Mouse (Mus musculus): Measurements from ENCODE around the gene AF067061. TPM values are rescaled to one million over a fixed set of nuclear protein-coding genes. Genes with fewer than 3 reads are reported as not detected.
"Not testable (repeated sequence)": the region's sequence is repeated elsewhere in the genome, so short reads cannot be mapped to it uniquely, and the experiment has no call there.

Gene AF067061
- polyA plus RNA-seq (2015; fragmentation: Nextera tagmentation; extraction: Ambion mirVana): not detected in 2 replicates

DNA sequence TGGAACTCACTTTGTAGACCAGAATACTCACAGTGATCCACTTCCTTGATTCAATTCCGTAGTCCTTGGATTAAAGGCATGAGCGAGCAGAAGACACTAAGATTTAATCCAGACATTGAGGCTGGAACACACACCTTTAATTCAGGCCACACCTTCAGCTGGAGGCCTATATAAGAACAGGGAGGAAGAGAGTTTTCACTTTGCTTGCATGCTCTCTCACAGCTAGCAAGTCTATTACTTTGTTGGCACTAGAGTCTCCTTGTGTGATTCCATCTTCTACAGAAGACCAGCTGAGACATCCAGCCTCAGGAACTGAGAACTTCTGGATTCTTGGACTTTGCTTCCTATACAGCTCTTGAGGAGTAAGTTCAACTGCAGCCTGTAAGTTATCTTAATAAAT is at the start of gene AF067061:
TSS of gene AF067061 (plus strand) at position 245 of the 400 bp plus-strand sequence.
- not testable (repeated sequence) for H3K36me3 ChIP-seq; H3K4me1 ChIP-seq (replicated peaks); H3K4me3 ChIP-seq; H3K4me2 ChIP-seq; H3K27me3 ChIP-seq; ATAC-seq (ENCODE audit: low FRiP score); H3K9me3 ChIP-seq; H3K27ac ChIP-seq; H3K9ac ChIP-seq
- WGBS: 92% methylated on average over 2 of the region's 2 CpGs

DNA sequence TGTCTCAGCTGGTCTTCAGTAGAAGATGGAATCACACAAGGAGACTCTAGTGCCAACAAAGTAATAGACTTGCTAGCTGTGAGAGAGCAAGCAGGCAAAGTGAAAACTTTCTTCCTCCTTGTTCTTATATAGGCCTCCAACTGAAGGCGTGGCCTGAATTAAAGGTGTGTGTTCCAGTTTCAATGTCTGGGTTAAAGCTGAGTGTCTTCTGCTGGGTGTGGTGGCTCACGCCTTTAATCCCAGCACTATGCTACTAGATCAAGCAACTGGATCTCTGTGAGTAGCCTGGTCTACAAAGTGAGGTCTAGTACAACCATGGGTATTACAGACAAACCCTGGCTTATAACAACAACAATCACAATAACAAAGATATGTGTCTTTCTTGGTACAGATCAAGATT is 47.1 kb upstream of the AF067061 start, which contains the start of gene Gm21762:
TSS of gene Gm21762 (minus strand) at position 101 of the 400 bp plus-strand sequence.
- H3K4me3 ChIP-seq; H3K4me2 ChIP-seq; H3K36me3 ChIP-seq; H3K4me1 ChIP-seq (replicated peaks); ATAC-seq (ENCODE audit: low FRiP score); H3K9ac ChIP-seq; H3K27ac ChIP-seq; H3K27me3 ChIP-seq; H3K9me3 ChIP-seq: not testable (repeated sequence)
- WGBS: no CpG with 5 or more reads among the region's 2 CpGs

DNA sequence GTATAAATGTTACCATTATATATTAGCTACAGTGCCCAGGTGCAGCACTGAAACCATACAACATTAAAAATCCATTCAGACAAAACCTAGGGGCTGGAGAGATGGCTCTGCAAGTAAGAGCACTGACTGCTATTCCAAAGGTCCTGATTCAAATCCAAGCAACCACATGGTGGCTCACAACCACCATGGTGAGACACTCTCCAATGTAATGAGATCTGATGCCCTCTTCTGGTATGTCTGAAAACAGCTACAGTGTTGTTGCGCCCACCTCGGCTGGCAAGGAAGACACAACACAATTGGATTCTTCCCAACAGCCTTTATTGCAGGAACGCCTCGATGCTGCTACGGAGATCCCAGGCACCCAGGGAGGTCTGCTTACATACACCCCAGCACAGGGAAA is 42.0 kb upstream of the AF067061 start:
- not testable (repeated sequence) for H3K9me3 ChIP-seq; H3K27me3 ChIP-seq; H3K9ac ChIP-seq; H3K4me1 ChIP-seq (replicated peaks); H3K4me3 ChIP-seq; H3K36me3 ChIP-seq; H3K4me2 ChIP-seq; H3K27ac ChIP-seq; ATAC-seq (ENCODE audit: low FRiP score)
- WGBS: 84% methylated on average over 5 of the region's 5 CpGs

DNA sequence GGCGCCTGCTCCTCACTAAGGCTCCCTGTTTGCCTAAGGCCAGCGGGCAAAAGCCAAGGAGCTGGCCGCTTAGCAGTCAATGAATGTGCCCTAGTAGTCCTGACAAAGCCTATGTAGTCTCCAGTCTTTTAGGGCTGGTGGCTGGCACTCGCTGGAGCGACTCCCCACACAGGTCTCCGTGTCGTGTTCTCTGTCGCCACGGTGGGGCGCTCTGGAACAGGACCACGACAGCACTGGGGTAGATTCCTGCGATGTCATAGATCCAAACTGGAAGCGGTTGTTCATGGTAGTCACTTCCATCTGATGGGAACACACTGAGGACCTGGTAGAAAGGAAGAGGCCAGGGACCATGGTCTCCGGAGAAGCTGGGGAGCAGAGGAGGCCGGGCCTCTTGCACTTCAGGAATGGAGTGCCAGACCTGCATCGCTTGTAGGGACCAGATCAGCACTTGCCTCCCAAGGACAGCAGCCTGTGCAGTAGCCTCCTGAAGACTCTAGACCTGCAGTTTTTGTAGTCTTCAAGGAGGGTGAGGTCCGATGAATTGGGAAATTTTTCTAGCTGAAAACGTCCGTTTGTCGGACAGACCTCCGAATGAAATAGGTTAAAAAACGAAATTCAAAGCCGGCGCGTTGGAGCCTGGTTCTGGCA is 39.8 kb upstream of the AF067061 start:
- H3K4me3 ChIP-seq; H3K9ac ChIP-seq; H3K9me3 ChIP-seq; H3K36me3 ChIP-seq; H3K27me3 ChIP-seq; H3K4me2 ChIP-seq; H3K27ac ChIP-seq; ATAC-seq (ENCODE audit: low FRiP score); H3K4me1 ChIP-seq (replicated peaks): not testable (repeated sequence)
- 95% methylated on average over 16 of the region's 25 CpGs for WGBS

DNA sequence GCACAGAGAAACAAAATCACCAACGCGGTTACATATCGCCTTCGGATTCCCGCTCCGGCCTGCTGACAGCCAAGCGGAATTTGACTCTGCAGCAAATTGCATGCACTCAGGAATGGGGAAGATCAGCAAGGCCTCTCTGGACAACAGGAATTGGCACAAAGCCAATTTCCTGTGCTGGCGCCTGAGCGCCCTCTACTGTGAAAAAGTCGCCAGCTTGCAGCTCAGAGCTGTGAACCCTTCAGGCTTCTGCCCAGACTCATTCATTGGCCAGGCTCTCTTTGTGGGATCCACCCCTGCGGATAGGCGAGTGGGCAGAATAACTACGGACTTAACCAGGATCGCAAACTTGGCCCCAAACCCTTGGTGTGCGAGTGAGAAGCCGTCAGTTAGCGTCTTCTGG is 31.1 kb upstream of the AF067061 start:
- H3K27ac ChIP-seq; H3K4me3 ChIP-seq; ATAC-seq (ENCODE audit: low FRiP score); H3K4me1 ChIP-seq (replicated peaks); H3K27me3 ChIP-seq; H3K36me3 ChIP-seq; H3K9me3 ChIP-seq; H3K9ac ChIP-seq; H3K4me2 ChIP-seq: not testable (repeated sequence)
- 97% methylated on average over 17 of the region's 17 CpGs for WGBS

DNA sequence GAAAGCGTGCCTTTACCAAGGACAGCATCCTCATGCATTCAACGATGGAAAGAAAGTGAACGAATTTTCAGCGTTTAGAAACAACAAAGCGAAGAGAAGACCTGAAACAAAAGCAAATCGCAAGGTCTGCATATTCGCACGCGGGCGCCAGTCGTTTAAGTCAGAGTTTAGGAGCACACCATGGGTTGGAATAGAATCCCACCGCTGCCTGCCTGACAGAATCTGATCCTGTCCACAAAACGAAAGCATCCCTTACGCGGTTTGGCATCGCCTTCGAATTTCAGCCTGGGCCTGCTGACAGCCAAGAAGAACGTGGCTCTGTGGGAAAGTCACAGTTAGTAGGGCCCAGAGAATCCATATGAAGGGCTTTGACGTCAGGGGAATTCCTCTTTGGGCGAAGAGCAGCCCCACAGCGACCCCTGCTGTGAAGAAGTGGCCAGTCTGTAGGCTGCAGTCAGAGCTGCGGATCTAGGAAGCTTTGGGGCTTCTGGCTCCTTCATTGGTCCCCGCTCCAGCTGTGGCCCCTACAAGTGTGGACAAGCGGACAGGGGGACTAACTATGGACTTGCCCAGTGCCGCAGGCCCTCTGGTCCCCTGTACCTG is 30.4 kb upstream of the AF067061 start:
- H3K36me3 ChIP-seq; H3K27ac ChIP-seq; H3K4me3 ChIP-seq; H3K9ac ChIP-seq; H3K4me2 ChIP-seq; H3K4me1 ChIP-seq (replicated peaks); H3K9me3 ChIP-seq; H3K27me3 ChIP-seq: not testable (repeated sequence)
- ATAC-seq (ENCODE audit: low FRiP score): 0 out of 2 replicates have a peak, but pooled peaks have one; percentile 46
- 73% methylated on average over 14 of the region's 25 CpGs for WGBS

DNA sequence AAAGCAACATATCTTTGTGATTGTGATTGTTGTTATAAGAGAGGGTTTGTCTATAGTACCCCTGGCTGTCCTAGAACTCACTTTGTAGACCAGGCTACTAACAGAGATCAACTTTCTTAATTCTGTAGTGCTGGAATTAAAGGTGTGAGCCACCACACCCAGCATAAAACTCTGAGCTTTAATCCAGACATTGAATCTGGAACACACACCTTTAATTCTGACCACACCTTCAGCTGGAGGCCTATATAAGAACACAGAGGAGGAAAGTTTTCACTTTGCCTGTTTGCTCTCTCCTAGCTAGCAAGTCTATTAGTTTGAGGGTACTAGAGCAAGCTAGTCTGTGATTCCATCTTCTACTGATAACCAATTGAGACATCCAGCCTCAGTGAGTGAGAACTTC is 24.1 kb upstream of the AF067061 start, which contains the start of gene Gm21731:
TSS of gene Gm21731 (plus strand) at position 301 of the 400 bp plus-strand sequence.
- H3K4me1 ChIP-seq (replicated peaks); ATAC-seq (ENCODE audit: low FRiP score); H3K9me3 ChIP-seq; H3K4me2 ChIP-seq; H3K27ac ChIP-seq; H3K36me3 ChIP-seq; H3K4me3 ChIP-seq; H3K9ac ChIP-seq; H3K27me3 ChIP-seq: not testable (repeated sequence)

DNA sequence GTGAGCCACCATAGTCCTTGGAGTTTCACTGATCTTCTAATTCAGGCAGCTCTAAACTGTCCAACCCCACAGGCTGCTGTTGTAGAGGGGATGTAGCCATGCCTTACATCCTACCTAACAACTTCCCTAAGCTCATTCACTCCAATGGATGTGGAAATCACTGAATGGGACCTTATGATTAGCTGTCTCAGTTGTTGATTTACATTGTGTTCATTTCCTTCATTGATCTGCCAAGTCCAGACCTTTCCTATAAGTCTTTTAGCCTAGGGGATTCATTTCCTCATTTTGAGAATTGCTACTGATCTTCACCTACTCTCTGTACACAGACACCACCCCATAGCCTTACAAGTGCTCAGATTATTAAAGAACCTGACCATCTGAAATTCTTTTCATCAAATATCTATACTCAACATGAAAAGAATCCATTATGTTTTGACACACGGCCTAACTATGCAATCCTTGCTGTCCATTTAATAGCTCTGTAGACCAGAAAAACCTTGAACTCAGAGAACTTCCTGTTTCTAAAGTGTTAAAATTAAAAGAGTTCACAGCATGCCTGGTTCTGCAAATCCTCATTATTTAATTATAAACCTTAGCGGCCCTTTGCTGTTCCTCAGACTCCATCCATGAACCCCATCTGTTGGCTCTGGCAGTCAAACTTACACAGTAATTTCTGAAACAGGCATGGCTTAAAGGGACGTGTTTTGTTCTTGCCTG is 11.5 kb upstream of the AF067061 start:
- H3K9ac ChIP-seq; ATAC-seq (ENCODE audit: low FRiP score); H3K4me2 ChIP-seq; H3K4me1 ChIP-seq (replicated peaks); H3K27ac ChIP-seq; H3K4me3 ChIP-seq; H3K9me3 ChIP-seq; H3K36me3 ChIP-seq; H3K27me3 ChIP-seq: not testable (repeated sequence)
- 85% methylated on average over 2 of the region's 3 CpGs for WGBS

DNA sequence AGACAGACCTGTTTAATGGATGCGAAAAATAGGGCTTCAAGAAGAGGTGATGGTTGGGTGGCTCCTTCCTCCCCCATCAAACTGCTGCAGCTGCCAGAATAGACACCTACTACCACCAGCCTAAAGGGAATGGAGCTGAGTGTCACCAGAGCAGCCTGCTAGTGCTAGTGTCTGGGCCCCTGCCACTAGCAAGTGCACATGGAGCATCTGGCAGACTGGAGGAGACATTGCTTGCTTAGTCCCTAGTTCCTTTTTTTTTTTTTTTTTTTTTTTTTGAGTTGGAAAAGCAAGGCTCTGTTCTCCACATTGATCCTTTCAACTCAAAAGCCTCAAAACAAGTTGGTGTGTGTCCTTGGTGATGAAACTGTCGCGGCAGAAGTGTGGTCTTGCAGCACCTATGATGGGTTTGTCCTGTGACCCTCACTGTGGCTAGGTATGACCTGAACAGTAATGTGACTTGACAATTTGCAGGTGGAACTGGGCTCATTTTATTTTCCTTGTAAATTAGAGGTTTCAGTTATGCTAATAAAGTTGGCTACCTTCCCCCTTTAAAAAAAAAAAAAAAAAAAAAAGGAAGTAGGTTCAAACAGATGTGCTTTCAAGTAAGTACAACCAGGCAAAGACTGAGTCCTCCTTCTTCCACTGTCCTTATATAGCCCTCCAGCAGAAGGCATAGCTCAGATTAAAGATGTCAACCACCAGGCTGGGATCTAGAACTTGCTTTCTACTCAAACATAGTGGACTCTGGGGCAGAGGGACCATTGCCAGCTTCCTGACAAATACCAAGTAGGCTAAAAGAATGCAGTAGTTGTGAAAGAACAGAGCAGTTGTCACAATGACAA is 3.9 kb upstream of the AF067061 start:
- H3K9me3 ChIP-seq; H3K27me3 ChIP-seq; H3K9ac ChIP-seq; ATAC-seq (ENCODE audit: low FRiP score); H3K4me2 ChIP-seq; H3K27ac ChIP-seq; H3K4me1 ChIP-seq (replicated peaks); H3K4me3 ChIP-seq; H3K36me3 ChIP-seq: not testable (repeated sequence)
- 92% methylated on average over 3 of the region's 3 CpGs for WGBS

DNA sequence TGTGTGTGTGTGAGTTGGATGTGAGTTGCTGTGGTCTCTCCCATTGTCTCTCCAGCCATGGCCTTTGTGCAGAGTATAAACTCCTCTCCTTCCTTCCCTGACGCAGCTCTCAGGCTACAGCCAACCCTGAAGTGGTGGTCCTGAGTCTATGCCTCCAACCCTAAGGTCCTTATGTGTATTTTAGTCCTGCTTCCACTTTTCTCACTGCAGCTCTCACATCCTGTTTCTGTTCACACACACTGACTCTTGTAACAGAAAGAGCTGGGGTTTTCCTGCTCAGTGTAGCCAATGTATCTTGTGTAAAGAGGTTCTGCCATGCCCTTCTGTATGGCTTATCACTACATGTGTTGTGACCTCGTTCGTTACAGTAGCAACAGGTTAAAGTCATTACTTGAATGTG is 3.2 kb upstream of the AF067061 start:
- H3K9me3 ChIP-seq; H3K27me3 ChIP-seq; ATAC-seq (ENCODE audit: low FRiP score); H3K27ac ChIP-seq; H3K36me3 ChIP-seq; H3K4me2 ChIP-seq; H3K4me1 ChIP-seq (replicated peaks); H3K4me3 ChIP-seq; H3K9ac ChIP-seq: not testable (repeated sequence)
- 79% methylated on average over 3 of the region's 3 CpGs for whole genome bisulfite sequencing

DNA sequence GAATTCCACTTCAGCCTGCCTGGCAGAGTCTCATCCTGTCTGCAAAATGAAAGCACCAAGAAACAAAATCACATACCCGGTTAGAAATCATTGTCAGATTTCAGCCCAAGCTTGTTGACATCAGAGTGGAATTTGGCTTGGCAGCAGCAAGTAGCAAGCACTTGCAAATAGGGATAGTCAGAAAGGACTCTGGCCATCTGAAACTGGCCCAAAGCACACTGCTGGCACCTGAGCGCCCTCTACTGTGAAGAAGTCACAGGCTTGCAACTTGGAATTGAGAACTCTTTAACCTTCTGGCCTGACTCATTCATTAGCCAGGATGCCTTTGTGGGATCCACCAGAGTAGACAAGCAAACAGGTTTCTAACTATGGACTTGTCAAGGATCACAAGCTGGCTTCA is 14.9 kb downstream of the AF067061 start:
- H3K9me3 ChIP-seq; H3K27ac ChIP-seq; H3K36me3 ChIP-seq; H3K4me1 ChIP-seq (replicated peaks); H3K4me3 ChIP-seq; H3K9ac ChIP-seq; ATAC-seq (ENCODE audit: low FRiP score); H3K27me3 ChIP-seq; H3K4me2 ChIP-seq: not testable (repeated sequence)
- 22% methylated on average over 2 of the region's 2 CpGs for WGBS

DNA sequence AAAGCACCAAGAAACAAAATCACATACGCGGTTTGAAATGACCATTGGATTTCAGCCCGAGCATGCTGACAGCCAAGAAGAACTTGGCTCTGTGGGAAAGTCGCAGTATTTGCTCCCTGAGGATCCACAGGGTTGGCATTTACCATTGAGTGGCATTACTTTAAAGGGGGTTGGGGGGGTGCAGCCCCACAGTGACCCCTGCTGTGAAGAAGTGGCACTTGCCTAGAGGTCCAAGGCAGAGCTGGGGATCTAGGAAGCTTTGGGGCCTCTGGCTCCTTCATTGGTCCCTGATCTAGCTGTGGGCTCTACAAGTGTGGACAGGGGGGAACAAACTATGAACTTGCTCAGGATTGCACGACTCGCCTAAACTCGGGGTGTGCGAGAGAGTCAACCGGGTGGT is 15.9 kb downstream of the AF067061 start:
- H3K27me3 ChIP-seq: no peaks in the 10 kb centered on the region
- H3K4me1 ChIP-seq (replicated peaks): no peaks in the 10 kb centered on the region
- no peak overlapping the region for H3K27ac ChIP-seq
- no peak overlapping the region for H3K4me3 ChIP-seq
- no peaks in the 10 kb centered on the region for H3K9me3 ChIP-seq
- no peak overlapping the region for H3K9ac ChIP-seq
- ATAC-seq (ENCODE audit: low FRiP score): no peak
- H3K4me2 ChIP-seq: no peak overlapping the region
- H3K36me3 ChIP-seq: no peaks in the 10 kb centered on the region
- WGBS: 93% methylated on average over 9 of the region's 9 CpGs

Data from hindbrain, embryonic 13.5 days (tissue).